Mouse (Mus musculus): ENCODE measurements around the gene Txndc15.

The Txndc15 gene

DNA sequence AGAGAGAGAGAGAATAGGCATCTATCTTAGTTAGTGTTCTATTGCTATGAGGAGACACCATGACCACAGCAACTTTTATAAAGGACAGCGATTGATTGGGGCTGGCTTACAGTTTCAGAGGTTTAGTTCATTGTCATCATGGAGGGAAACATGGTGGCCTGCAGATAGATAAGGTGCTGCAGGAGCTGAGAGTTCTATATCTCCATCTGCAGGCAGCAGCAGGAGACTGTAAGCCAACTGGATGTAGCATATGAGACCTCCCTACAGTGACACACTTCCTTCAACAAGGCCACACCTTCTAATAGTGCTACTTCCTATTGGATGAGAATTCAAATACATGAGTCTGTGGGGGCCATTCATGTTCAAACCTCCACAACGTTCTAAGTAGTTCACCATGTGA is 17.7 kb downstream of the Txndc15 start:
- DNase-seq, result no peak

GRCm38 (mm10) chr13:55733628-55734502 is 19.4 kb downstream of the Txndc15 start:
- DNase-seq, result no peak

- DNase-seq, result no peak
Observed at GRCm38 (mm10) chr13:55737885-55738284, 23.4 kb downstream of the Txndc15 start.

- DNase-seq, result no peak
Observed at GRCm38 (mm10) chr13:55742306-55742705, 27.9 kb downstream of the Txndc15 start.

DNA sequence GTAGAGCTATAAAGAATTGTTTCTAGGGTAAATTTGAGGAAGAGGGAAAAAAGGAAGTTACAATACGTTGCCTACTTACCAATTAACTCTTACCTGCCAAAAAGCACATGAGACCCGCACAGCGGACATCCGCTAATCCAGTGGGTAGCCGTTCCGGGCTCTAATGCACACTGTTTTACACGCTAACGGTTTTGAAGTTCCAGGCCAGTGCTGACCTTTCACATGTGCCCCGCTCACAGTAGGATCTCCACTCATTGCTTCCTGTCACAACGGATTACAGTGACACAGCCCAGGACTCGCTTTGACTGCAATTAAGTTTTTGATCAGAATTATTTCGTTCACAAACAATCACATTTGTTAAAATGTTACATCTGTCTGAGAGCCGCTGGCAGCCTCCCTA is 39.9 kb downstream of the Txndc15 start:
- DNase-seq, result no peak

GRCm38 (mm10) chr13:55756789-55757188 is 42.3 kb downstream of the Txndc15 start:
- no peak for DNase-seq

GRCm38 (mm10) chr13:55757645-55758044 is 43.2 kb downstream of the Txndc15 start:
- no peak for DNase-seq

GRCm38 (mm10) chr13:55760576-55760975 is 46.1 kb downstream of the Txndc15 start:
- DNase-seq, result no peak

DNA sequence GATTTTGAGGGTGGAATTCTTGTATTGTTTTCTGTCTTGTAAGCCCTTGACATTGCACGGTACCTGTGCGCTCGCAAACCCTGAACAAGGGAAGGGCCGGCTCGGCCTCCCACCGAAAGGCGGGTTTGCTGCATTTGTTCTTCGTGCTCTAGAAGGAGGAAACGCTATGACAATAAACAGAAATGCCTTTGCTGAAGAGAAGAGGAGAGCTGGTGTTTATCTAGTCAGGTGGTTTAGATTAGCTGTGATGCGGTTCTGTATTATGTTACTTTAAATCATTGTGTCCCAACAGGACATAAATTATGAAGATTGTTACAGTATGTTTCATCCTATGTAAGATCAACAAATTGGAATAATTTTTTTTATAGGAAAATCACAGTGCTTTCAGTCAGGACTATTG is 47.0 kb downstream of the Txndc15 start:
- DNase-seq, result no peak

- DNase-seq, result no peak
Observed at GRCm38 (mm10) chr13:55774352-55774751, 59.9 kb downstream of the Txndc15 start.

- DNase-seq, result no peak
Observed at GRCm38 (mm10) chr13:55775056-55775455, 60.6 kb downstream of the Txndc15 start.

All from lung, postnatal 4 days (tissue).